Mouse (Mus musculus): ENCODE data around the gene Paxbp1.

DNA sequence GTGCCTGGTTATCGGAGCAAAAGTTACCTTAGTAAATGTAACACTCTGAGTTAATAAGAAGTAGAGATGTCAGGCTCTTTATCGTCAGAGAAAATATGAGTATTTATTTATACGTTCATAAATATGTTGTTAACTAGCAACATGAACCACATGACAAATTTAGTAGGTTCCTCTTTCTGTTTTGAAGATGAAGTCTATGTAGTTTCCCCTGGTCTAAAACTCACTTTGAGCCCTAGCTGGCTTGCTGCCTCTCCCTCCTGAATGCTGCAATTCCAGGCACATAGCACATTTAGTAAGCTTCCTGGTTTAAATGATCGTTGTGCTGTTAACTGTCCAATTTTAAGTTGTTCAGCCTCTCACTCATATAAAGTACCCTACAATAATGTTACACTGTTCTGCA is 13.6 kb downstream of the Paxbp1 start:
- TF ChIP-seq EP300 (IDR thresholded peaks at IDR 0.05; ENCODE audit: low read depth), result no peak
- no peak for TF ChIP-seq CTCF (IDR thresholded peaks at IDR 0.05; ENCODE audit: low read depth)

Data from liver, postnatal 0 days (tissue).